Mouse (Mus musculus): ENCODE measurements around the gene Pdxdc1.
A peak's percentile ranks its signal among the peaks of the same experiment; 100 is the strongest.
"Not testable (repeated sequence)": the region's sequence is repeated elsewhere in the genome, so short reads cannot be mapped to it uniquely, and the experiment has no call there.

The Pdxdc1 gene

GRCm38 (mm10) chr16:13902888-13903483 lies at the start of gene Pdxdc1, which contains the start of gene Mpv17l:
Pdxdc1 (minus strand) TSS chr16:13903131.
Mpv17l (plus strand) TSS chr16:13903161.
- DNase-seq (ENCODE audit: low spot score) = peak; percentile 97

- DNase-seq (ENCODE audit: low spot score) = no peak
Measured at GRCm38 (mm10) chr16:13951245-13951644, 48.3 kb upstream of the Pdxdc1 start.

- no peak for DNase-seq (ENCODE audit: low spot score)
Measured at GRCm38 (mm10) chr16:13946306-13946705, 43.4 kb upstream of the Pdxdc1 start.

DNA sequence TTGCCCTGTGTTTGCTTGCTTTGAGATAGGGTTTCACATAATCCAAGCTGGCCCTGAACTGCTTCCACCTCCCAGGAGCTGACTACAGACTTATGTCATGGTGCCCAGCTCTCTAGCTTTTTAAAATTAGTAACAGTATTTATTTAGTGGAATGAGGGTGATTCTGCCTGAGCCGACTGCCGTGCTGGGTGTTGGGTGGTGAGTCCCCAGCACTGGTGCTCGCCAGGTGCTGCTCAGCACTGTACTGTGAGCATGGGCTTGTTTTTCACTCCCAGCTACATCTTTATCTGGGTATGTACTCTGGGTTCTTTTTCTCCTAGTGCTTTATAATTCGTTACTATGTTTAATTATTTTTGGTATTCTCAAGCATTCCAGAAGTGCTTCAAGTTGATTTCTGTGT lies 42.2 kb upstream of the Pdxdc1 start:
- DNase-seq (ENCODE audit: low spot score) = no peak

DNA sequence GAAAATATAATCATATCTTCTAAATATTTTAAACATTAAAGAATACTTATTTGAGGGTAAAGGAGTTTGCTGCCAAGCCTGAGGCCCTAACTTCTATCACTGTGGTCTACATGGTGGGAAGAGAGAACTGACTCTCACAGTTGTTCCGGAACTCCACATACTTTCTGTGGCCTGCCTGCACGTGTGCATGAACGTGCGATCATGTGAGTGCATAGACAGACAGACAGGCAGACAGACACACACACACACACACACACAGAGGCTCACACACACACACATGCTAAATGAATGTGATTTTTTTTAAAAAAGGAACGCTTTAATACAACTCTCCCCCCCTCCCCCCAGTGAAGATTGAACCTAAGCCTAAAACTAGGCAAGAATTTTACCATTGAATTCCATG lies 41.8 kb upstream of the Pdxdc1 start:
- DNase-seq (ENCODE audit: low spot score) = no peak

GRCm38 (mm10) chr16:13944178-13944577 lies 41.2 kb upstream of the Pdxdc1 start:
- no peak for DNase-seq (ENCODE audit: low spot score)

DNA sequence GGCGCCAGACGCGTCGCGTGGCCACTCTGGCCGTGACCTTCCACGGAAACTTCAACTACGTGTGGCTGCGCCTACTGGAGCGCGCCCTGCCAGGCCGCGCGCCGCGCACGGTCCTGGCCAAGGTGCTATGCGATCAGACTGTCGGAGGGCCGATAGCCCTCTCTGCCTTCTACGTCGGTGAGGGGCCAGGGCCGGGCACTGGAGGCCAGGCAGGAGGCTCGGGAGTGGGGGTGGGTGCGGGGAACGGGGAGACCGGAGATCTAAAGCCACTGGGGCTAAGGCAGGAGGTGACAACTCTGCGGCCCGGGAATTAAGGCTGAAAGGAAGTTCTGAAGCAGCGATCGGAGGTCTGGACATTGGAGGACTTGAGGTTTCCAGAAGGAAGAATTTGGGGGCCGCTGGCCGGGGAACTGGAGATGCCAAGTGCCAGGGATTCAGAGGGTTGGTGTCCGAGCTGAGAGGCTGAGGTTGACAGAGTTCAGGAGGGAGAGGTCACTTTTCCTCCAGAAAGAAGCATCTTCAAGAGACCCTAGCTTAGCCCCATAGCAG lies 38.0 kb upstream of the Pdxdc1 start:
- DNase-seq (ENCODE audit: low spot score) = no peak

GRCm38 (mm10) chr16:13940139-13940846 lies 37.4 kb upstream of the Pdxdc1 start:
- DNase-seq (ENCODE audit: low spot score) = peak; percentile 47

GRCm38 (mm10) chr16:13927456-13928075 lies 24.6 kb upstream of the Pdxdc1 start:
- DNase-seq (ENCODE audit: low spot score) = no peak

DNA sequence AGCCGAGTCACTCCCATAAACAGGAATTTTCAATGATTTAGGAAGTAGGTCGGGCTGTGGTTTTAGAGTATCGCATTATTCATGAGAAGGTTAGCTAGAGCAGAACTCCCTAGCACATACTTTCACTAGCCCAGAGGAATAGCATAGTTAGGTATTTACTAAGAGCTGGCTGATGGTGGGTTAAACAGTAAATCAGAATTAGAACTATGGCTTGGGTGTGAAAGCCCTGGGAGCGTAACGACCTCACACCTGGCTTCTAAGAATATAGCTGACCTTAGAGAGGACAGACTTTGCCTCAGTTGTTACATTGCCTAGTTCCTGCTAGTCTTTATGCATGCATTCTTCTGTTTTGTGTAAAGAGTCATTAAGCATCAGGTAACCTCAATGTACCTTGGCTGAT lies 20.0 kb upstream of the Pdxdc1 start:
- not testable (repeated sequence) for DNase-seq (ENCODE audit: low spot score)

DNA sequence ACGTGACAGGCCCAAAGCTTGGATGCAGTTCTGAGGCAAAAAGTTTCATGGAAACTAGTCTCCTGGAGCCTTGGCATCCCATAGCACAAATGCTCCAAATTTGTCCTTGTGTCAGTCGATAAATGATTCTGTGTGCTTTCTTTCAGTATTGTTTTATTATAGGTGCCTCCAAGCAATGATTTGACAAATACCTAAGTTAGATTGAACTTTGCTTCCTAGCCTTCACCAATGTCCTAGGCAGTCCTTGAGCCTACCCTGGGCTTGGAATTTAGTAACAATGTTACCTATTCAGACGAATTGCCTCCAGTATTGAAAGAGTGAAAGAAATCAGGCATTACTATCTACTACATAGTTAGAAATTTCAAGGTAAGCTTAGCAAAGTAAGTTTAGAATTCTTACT lies 19.6 kb upstream of the Pdxdc1 start:
- not testable (repeated sequence) for DNase-seq (ENCODE audit: low spot score)

DNA sequence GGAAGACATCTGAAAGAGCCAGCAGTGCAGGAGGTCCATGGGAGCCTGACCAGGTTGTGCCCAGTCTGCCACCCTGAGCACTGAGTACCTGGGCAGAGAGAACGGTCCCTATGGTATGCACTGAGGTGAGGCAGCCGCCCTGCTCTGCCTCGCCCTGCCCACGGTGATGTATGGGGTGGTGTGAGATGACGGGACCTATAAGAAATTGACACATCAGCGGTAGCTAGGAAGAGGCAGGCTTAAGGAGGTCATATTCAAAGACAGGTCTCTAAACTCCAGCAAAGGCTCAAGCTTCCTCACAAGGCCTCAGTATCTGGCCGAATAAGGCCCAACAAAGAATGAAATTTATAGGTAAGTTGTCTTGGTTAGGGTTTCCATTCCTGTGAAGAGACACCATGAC lies 18.9 kb upstream of the Pdxdc1 start:
- DNase-seq (ENCODE audit: low spot score) = no peak

- no peak for DNase-seq (ENCODE audit: low spot score)
Measured at GRCm38 (mm10) chr16:13921063-13921462, 18.1 kb upstream of the Pdxdc1 start.

- no peak for DNase-seq (ENCODE audit: low spot score)
Measured at GRCm38 (mm10) chr16:13920093-13920492, 17.2 kb upstream of the Pdxdc1 start.

DNA sequence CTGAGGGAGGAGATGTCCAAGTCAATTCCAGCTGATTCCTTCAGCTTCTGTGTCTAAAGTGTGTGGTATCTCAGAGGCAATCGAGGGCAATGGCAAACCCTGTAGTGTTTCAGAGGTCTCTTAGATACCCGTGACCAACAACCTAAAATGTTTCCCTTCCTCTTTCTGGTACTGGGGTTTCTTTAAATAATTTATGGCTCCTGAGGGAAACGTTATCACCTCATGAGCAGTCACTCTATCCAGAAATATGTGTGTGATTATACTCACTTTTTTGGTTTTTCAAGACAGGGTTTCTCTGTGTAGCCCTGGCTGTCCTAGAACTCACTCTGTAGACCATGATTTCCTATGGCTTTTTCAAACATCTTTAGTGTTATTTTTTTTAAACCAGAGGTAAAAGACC lies 4.4 kb upstream of the Pdxdc1 start:
- no peak for DNase-seq (ENCODE audit: low spot score)

GRCm38 (mm10) chr16:13903488-13903887 lies 557 bp upstream of the Pdxdc1 start:
- peak; percentile 73 for DNase-seq (ENCODE audit: low spot score)

GRCm38 (mm10) chr16:13902397-13902831 lies 517 bp downstream of the Pdxdc1 start:
- no peak for DNase-seq (ENCODE audit: low spot score)

DNA sequence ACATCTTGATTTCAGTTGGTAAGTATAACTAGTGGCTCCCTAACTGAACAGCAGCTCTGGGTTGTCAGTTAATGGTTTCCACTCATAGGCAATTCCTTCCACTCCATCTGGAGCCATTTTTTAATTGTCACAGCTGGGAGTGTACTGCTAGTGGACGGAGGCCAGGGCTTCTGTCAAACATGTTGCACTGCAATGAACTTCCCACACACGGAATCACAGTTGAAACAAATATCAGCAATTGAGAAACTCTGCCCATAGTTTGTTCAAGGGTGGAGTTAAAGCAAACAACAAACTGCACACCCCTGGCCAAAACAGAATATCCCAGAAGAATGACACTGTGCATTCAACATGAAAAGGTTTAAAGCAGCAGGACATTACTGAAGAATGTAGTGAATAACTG lies 4.0 kb downstream of the Pdxdc1 start:
- DNase-seq (ENCODE audit: low spot score) = no peak

- DNase-seq (ENCODE audit: low spot score) = no peak
Measured at GRCm38 (mm10) chr16:13896357-13896756, 6.6 kb downstream of the Pdxdc1 start.

DNA sequence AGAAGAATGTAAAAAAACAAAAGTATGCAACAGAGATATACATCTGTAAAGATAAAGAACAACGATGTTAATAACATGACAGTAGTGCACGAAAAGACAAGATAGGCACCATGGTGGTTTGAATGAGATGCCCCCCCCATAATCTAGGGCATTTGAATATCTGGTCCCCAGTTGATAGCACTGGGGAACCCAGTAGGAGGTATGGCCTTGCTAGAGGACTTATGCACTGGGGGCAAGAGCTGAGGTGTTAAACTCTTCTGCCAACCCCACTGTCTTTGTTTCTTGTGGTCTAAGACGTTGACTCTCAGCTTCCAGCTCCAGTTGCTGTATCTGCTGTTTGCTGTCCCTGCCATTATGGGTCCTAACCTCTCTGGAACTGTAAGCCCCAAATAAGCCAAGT lies 7.2 kb downstream of the Pdxdc1 start:
- DNase-seq (ENCODE audit: low spot score) = no peak

GRCm38 (mm10) chr16:13894097-13894496 lies 8.8 kb downstream of the Pdxdc1 start:
- no peak for DNase-seq (ENCODE audit: low spot score)

DNA sequence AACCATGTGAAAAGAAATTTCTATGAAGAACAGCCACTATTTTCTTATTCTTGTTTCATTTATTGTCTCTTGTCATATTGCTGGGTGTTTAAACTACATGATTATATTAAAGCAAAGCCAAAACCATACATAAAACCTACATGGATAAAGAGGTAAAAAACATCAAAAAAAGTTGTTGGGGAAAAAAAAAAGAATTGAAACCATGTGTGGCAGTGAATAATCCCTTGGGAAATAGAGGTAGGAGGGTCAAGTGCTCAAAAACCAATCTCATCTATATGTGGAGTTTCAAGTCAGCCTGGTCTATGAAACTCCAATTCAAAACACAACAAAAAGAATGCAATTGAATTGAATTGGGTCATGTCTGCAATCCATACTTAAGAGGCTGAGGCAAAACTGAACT lies 10.1 kb downstream of the Pdxdc1 start:
- DNase-seq (ENCODE audit: low spot score) = no peak

- no peak for DNase-seq (ENCODE audit: low spot score)
Measured at GRCm38 (mm10) chr16:13890449-13890848, 12.5 kb downstream of the Pdxdc1 start.
